8 mouse cellular contexts compared by ENCODE assay signal in genomic region chr4:57299308-57299700, GRCm38 (mm10). TPM values are rescaled to one million over a fixed set of nuclear protein-coding genes. Genes with fewer than 3 reads are reported as not detected.
DNase-seq lines count a peak whose midpoint lies in the region; ATAC-seq and TF ChIP-seq lines count a peak whose summit lies in the region.

No protein-coding gene starts in this region.

- peak; percentile 27 to 40 for DNase-seq in adrenal gland, postnatal 36 days
- no peak for DNase-seq in adrenal gland, postnatal 10 days
- DNase-seq in right cerebral cortex, adult 18-20 months: peak; percentile 33
- no peak for DNase-seq in right cerebral cortex, postnatal 36 days (ENCODE audit: low spot score in 2 of 2)
- peak; percentile 61 for DNase-seq in hindbrain, postnatal 0 days (ENCODE audit: low spot score)
- DNase-seq in gastrocnemius, postnatal 14 days: no peak

- no peak overlapping the region for H3K27ac ChIP-seq in hindbrain, postnatal 0 days
- H3K27ac ChIP-seq in liver, embryonic 16.5 days (ENCODE audit: low read length): no peak overlapping the region
- no peak overlapping the region for H3K27ac ChIP-seq in stomach, embryonic 14.5 days (ENCODE audit: low read length)

- H3K4me1 ChIP-seq in hindbrain, postnatal 0 days (ENCODE audit: insufficient read depth, low read length): peaks cover 19% of the 10 kb centered on the region; the same call in 1 of the 2 replicates
- H3K4me1 ChIP-seq in liver, embryonic 16.5 days (ENCODE audit: control insufficient read depth, low read depth, low read length): peaks cover 5% of the 10 kb centered on the region
- peaks cover 27% of the 10 kb centered on the region for H3K4me1 ChIP-seq in stomach, embryonic 14.5 days (ENCODE audit: control insufficient read depth, insufficient read depth, low read length)

- H3K4me3 ChIP-seq in hindbrain, postnatal 0 days (ENCODE audit: low read length): peak overlapping the region; percentile 80
- H3K4me3 ChIP-seq in liver, embryonic 16.5 days (ENCODE audit: low read depth, low read length): peak overlapping the region; percentile 63
- peak overlapping the region; percentile 84 for H3K4me3 ChIP-seq in stomach, embryonic 14.5 days (ENCODE audit: low read depth, low read length)

- H3K27me3 ChIP-seq in hindbrain, postnatal 0 days (ENCODE audit: insufficient read depth, low read length): no peaks in the 10 kb centered on the region
- H3K27me3 ChIP-seq in liver, embryonic 16.5 days (ENCODE audit: control insufficient read depth, insufficient read depth, low read depth, low read length): peaks cover 39% of the 10 kb centered on the region
- no peaks in the 10 kb centered on the region for H3K27me3 ChIP-seq in stomach, embryonic 14.5 days (ENCODE audit: control insufficient read depth, insufficient read depth, low read length)

- no peaks in the 10 kb centered on the region for H3K36me3 ChIP-seq in hindbrain, postnatal 0 days (ENCODE audit: insufficient read depth, low read length)
- no peaks in the 10 kb centered on the region for H3K36me3 ChIP-seq in liver, embryonic 16.5 days (ENCODE audit: control insufficient read depth, insufficient read depth)
- H3K36me3 ChIP-seq in stomach, embryonic 14.5 days (ENCODE audit: control insufficient read depth, insufficient read depth, low read length): no peaks in the 10 kb centered on the region

- peak overlapping the region; percentile 76; the same call in 1 of the 2 replicates for H3K9ac ChIP-seq in hindbrain, postnatal 0 days (replicated peaks; ENCODE audit: low read length)
- H3K9ac ChIP-seq in liver, embryonic 16.5 days (ENCODE audit: low read depth, low read length): no peak overlapping the region; the same call in 1 of the 2 replicates
- H3K9ac ChIP-seq in stomach, embryonic 14.5 days (replicated peaks; ENCODE audit: low read depth, low read length): no peak overlapping the region; the same call in 1 of the 2 replicates

- H3K4me2 ChIP-seq in hindbrain, postnatal 0 days (ENCODE audit: low read depth, low read length): peak overlapping the region; percentile 90
- peak overlapping the region; percentile 68 for H3K4me2 ChIP-seq in liver, embryonic 16.5 days (ENCODE audit: low read depth, low read length)
- peak overlapping the region; percentile 87 for H3K4me2 ChIP-seq in stomach, embryonic 14.5 days (replicated peaks; ENCODE audit: low read depth, low read length)

- no peaks in the 10 kb centered on the region for H3K9me3 ChIP-seq in hindbrain, postnatal 0 days (ENCODE audit: low read length)
- H3K9me3 ChIP-seq in liver, embryonic 16.5 days (replicated peaks; ENCODE audit: control insufficient read depth, low read length): no peaks in the 10 kb centered on the region
- H3K9me3 ChIP-seq in stomach, embryonic 14.5 days (ENCODE audit: control insufficient read depth, low read depth, low read length): no peaks in the 10 kb centered on the region

- 4% methylated on average over 9 of the region's 9 CpGs for WGBS in hindbrain, postnatal 0 days
- 10% methylated on average over 9 of the region's 9 CpGs for WGBS in liver, embryonic 16.5 days (ENCODE audit: insufficient replicate concordance)
- WGBS in stomach, embryonic 14.5 days: 3% methylated on average over 9 of the region's 9 CpGs

- intact Hi-C loops in gastrocnemius, postnatal 14 days (cut with DNase I; ENCODE audit: low total_unique reads): no loop called here

- TF ChIP-seq CTCF in hindbrain, postnatal 0 days (IDR thresholded peaks at IDR 0.05; ENCODE audit: low read depth): no peak

- no peak for ATAC-seq in hindbrain, postnatal 0 days
- ATAC-seq in liver, embryonic 16.5 days (ENCODE audit: low read depth): no peak
- no peak for ATAC-seq in stomach, embryonic 14.5 days (ENCODE audit: insufficient number of reproducible peaks, insufficient read depth, low FRiP score, low read depth)

RNA-seq across cellular contexts. Expression of gene Ptpn3, which starts 2.3 kb away (rescaled TPM):
- 10 to 100 TPM; 22.8 to 35.6 TPM for total RNA-seq in adrenal gland, postnatal 36 days (2021)
- 10 to 100 TPM; 18.2 to 21.3 TPM for total RNA-seq in adrenal gland, postnatal 10 days (2021)
- total RNA-seq in hindbrain, postnatal 0 days (2014; rRNA removed): 3.2 and 10.1 TPM in 2 replicates
- 2.8 and 3.4 TPM in 2 replicates for polyA plus RNA-seq in hindbrain, postnatal 0 days (2015; fragmentation: Nextera tagmentation; extraction: Ambion mirVana)
- polyA plus RNA-seq in liver, embryonic 16.5 days (2015; fragmentation: Nextera tagmentation; extraction: Ambion mirVana): 1.0 and 1.1 TPM in 2 replicates
- polyA plus RNA-seq in stomach, embryonic 14.5 days (2014; fragmentation: Nextera tagmentation; extraction: Ambion mirVana): 8.1 and 9.6 TPM in 2 replicates
- 10 to 100 TPM; 18.8 to 24.3 TPM for total RNA-seq in gastrocnemius, postnatal 14 days (2021)

Comparison
In these comparisons a context has a peak if more than half of its experiments do, and no peak if none do; other contexts are left out.
1. DNase-seq: peak in adrenal gland, postnatal 36 days (2 of 2), right cerebral cortex, adult 18-20 months (single experiment) and hindbrain, postnatal 0 days (single experiment); none in adrenal gland, postnatal 10 days (single experiment), right cerebral cortex, postnatal 36 days (0 of 2) and gastrocnemius, postnatal 14 days (single experiment).
2. Peak in every context shown above with its lines, with median percentiles within 50 percentile points of each other: H3K4me2 ChIP-seq and H3K4me3 ChIP-seq.